Mouse (Mus musculus) thymus, postnatal 10 days (tissue): ENCODE data around the gene Olfr777.
"Not testable (repeated sequence)": the region's sequence is repeated elsewhere in the genome, so short reads cannot be mapped to it uniquely, and the experiment has no call there.

Experiments
- DNase-seq, 2 experiments: peaks; one replicate each; pipeline ENCODE4 v3.0.0; 2021; ENCODE audit warnings: low spot score in 2 of 2

The Olfr777 gene

DNA sequence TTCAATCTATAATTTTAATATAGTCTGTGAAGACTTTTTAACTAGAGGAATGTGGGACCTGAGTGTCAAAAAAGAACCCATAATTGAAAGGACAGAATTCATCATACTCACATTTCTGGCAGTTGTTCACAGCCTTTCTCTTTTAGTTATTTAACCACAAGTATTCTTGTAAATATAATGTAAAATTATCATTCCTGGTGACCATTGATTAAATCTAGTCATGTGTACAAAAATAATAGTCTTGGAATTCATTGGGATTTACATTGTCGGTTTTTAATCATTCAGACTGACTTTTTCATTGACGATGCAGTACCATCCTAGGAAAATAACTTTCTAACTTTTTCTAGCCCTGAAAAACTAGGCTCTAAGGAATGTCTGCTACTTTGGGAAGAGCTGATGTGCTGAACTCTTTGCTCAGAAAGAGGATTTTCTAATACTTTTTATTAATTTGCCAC lies at the start of gene Olfr777:
Gene Olfr777 (minus strand): TSS at position 405 of the 455 bp plus-strand sequence.
- DNase-seq = no peak

DNA sequence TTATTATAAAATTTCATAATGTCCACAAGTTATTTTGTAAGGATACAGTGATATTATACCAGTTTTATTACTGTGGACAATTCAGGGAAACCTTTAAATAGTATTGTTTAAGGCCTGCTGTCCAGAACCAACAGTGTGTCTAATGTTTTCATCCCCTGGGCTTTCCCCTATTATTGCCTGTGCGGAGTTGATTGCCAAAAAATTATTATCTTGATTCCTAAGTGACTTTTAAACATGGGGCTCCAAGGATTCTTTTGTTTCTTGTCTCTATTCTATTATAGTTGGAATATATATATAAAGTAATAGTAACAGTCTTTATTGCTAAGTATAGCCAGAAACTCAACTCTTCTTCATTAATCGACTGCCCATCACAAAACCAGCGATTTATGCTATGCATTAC lies 46.5 kb upstream of the Olfr777 start, which contains the start of gene Olfr780:
Gene Olfr780 (plus strand): TSS at position 301 of the 400 bp plus-strand sequence.
- no peak for DNase-seq

DNA sequence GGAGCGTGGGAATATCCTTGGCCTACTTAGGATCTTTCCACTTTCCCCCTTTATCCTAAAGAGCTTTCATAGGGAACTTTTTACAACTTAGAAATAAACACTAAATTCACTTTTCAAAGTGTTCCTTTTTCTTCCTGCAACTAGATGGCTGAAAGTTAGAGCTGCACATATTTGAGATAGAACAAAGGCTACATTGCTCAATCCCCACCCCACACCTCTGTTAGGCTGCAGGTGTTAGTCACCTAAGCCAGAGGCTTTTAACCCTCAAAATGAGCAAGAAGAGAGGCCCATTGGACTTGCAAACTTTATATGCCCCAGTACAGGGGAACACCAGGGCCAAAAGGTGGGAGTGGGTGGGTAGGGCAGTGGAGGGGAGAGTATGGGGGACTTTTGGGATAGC lies 42.2 kb upstream of the Olfr777 start:
- not testable (repeated sequence) for DNase-seq

DNA sequence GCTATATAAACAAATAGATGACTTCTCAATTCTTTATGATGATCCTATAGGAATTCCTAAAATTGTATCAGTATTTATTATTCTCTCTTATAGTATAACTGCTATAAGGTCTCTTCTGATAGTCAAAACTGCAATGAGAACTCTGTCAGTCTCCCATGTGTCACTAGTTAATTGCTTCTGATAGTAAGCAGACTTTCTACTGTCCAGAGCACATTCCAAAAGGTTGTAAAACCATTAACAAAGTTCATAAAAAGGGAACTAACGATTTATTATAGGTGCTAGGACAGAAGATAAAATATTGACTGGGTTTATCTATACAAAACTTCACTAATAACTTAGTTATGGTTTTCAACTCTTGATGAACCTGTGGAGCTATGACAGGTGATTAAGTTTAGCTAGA lies 41.7 kb upstream of the Olfr777 start:
- DNase-seq = not testable (repeated sequence)

DNA sequence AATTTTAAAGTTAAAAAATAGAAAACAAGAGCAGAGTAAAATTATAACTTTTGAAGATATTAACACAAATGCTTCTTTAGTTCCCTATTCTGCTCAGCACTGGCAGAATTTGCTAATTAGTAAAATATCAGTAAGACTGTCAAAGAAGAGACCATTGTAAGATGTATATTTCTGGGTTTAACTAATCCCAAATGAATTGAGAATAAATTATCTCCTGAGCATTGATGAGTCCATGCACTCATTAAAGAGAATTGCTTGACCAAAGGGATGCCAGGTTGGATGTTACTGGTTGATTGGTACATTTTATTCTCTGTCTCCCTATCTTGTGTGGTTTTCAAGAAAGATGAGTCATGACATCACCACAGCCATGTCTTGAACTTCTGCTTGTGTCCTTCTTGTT lies 12.5 kb downstream of the Olfr777 start, which contains the start of gene Olfr776:
Gene Olfr776 (plus strand): TSS at position 301 of the 400 bp plus-strand sequence.
- no peak for DNase-seq

DNA sequence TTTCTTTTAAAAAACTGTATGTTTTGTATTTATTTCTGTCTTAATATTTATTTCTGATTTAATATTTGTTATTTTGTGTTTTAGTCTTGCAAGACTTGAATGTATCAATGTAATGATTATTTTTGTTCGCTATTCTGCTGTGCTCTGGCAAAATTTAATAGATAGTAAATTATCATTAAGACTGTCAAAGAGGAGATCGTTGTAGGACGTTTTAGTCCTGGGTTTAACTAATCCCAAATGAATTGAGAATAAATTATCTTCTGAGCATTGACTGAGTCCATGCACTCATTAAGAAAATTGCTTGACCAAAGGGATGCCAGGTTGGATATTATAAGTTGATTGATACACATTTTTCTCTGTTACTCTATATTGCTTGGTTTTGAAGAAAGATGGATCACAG lies 23.2 kb downstream of the Olfr777 start, which contains the start of gene Olfr775:
Gene Olfr775 (plus strand): TSS at position 301 of the 400 bp plus-strand sequence.
- DNase-seq = no peak

DNA sequence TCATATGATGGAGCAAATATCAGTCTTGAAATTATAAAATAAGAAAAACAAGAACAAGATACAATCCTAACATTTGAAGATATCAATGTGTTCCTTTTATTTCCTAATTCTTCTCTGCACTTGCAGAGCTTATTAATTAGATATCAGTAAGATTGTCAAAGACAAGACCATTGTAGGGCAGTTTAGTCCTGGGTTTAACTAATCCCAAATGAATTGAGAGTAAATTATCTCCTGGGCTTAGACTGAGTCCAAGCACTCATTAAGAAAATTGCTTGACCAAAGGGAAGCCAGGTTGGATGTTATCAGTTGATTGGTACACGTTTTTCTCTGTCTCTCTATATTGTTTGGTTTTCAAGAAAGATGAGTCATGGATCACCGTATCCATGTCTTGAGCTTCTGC lies 35.4 kb downstream of the Olfr777 start, which contains the start of gene Olfr774:
Gene Olfr774 (plus strand): TSS at position 301 of the 400 bp plus-strand sequence.
- no peak for DNase-seq

DNA sequence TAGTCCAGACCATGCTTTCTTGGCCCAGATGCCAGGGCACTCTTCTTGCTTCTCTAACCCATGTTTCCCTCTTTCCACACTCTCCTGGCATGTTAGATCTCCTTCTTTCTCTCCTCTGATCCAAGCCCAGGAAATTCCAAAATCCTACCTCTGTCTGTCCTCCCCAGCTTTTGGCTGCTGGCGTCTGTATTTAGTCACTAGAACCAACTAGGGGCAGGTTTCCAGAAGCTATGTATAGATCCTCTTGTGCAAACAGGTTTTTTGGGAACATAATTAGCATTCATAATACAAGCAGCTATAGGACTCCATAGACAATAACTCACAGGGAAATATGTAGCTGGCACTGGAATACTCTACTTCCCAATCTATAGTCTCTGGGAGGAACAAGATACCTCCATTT lies 40.5 kb downstream of the Olfr777 start:
- DNase-seq = no peak
